Mouse (Mus musculus) cerebellum, postnatal 14 days (tissue): ENCODE data around the gene Il5ra.
A peak's percentile ranks its signal among the peaks of the same experiment; 100 is the strongest.

Source experiments
- DNase-seq, 2 experiments: peaks; one replicate each; pipeline ENCODE4 v3.0.0; 2021; ENCODE audit warnings: mixed read lengths in 2 of 2

Gene Il5ra

GRCm38 (mm10) chr6:106732563-106732962 is 16.3 kb downstream of the Il5ra start:
- no peak for DNase-seq

- DNase-seq: no peak
Measured at GRCm38 (mm10) chr6:106729682-106730314, 19.0 kb downstream of the Il5ra start.

- DNase-seq: no peak
Measured at GRCm38 (mm10) chr6:106727703-106728102, 21.1 kb downstream of the Il5ra start.

- DNase-seq: no peak
Measured at GRCm38 (mm10) chr6:106726078-106726477, 22.8 kb downstream of the Il5ra start.

GRCm38 (mm10) chr6:106725642-106726041 is 23.2 kb downstream of the Il5ra start:
- DNase-seq: no peak

GRCm38 (mm10) chr6:106705506-106706035 is 43.3 kb downstream of the Il5ra start:
- no peak for DNase-seq

GRCm38 (mm10) chr6:106701931-106702330 is 46.9 kb downstream of the Il5ra start:
- no peak for DNase-seq

GRCm38 (mm10) chr6:106675581-106675980 is 73.3 kb downstream of the Il5ra start:
- no peak for DNase-seq

- DNase-seq: peak; percentile 49 to 67
Measured at GRCm38 (mm10) chr6:106663780-106664651, 84.8 kb downstream of the Il5ra start.
